Mouse (Mus musculus) G1E (cell line): Measurements from ENCODE around the gene Lrrc27. TPM values are rescaled to one million over a fixed set of nuclear protein-coding genes. Genes with fewer than 3 reads are reported as not detected.

Experiments used
- ATAC-seq: 2 replicates; pipeline ENCODE4 v1.8.0; 2016; ENCODE audit warnings: mild to moderate bottlenecking; ENCODE audit not compliant: insufficient number of reproducible peaks, poor library complexity, low FRiP score, severe bottlenecking; ENCODE audit errors: extremely low read depth
- DNase-seq: peaks from one replicate; pipeline ENCODE4 v3.0.0; 2012; ENCODE audit warnings: low spot score
- H3K27me3 ChIP-seq: 2 replicates; pipeline ENCODE4 v1.6.1; 2012; ENCODE audit warnings: mild to moderate bottlenecking, low read length, inconsistent platforms; ENCODE audit not compliant: insufficient read depth
- H3K36me3 ChIP-seq: replicated peaks from 2 replicates; pipeline ENCODE3; 2012; ENCODE audit warnings: mild to moderate bottlenecking, inconsistent platforms
- H3K4me1 ChIP-seq: 2 replicates; pipeline ENCODE4 v1.6.1; 2012; ENCODE audit warnings: low read depth, low read length, inconsistent platforms, mixed read lengths; ENCODE audit not compliant: insufficient read depth
- H3K4me3 ChIP-seq: 2 replicates; pipeline ENCODE4 v1.5.1; 2012; ENCODE audit warnings: low read depth, mild to moderate bottlenecking, inconsistent platforms, low read length, moderate library complexity, mixed read lengths
- H3K9me3 ChIP-seq: replicated peaks from 2 replicates; pipeline ENCODE4 v1.6.1; 2012; ENCODE audit warnings: inconsistent platforms
- CTCF ChIP-seq: IDR thresholded peaks from 2 replicates; pipeline ENCODE4 v1.5.1; 2012; ENCODE audit warnings: low read depth, low read length, inconsistent platforms, mixed read lengths
- GATA1 ChIP-seq: IDR thresholded peaks from 2 replicates; pipeline ENCODE4 v1.6.1; 2012; ENCODE audit warnings: borderline replicate concordance, low read length, inconsistent platforms, mixed read lengths
- GATA2 ChIP-seq: IDR thresholded peaks from 2 replicates; pipeline ENCODE4 v1.6.1; 2012; ENCODE audit warnings: low read depth, low read length, inconsistent platforms, borderline replicate concordance
- POLR2AphosphoS5 ChIP-seq: IDR thresholded peaks from 2 replicates; pipeline ENCODE4 v1.6.1; 2012; ENCODE audit warnings: low read depth, low read length, inconsistent platforms; ENCODE audit not compliant: insufficient replicate concordance
- TAL1 ChIP-seq: conservative IDR thresholded peaks from 2 replicates; pipeline ENCODE4 v1.6.1; 2012; ENCODE audit warnings: low read depth, low read length, inconsistent platforms, mixed read lengths
- polyA plus RNA-seq: library from polyadenylated mRNA; stranded (reverse); fragments of >175 nt; gene quantifications from 2 replicates; pipeline ENCODE4 v1.2.3, GENCODE M21; 2012
- total RNA-seq, 2 experiments: library from RNA; stranded (forward) in 1 of 2; stranded (reverse) in 1 of 2; fragments of 200-1000 nt in 1 of 2; fragments of >200 nt in 1 of 2; fragmentation: Nextera tagmentation in 1 of 2; gene quantifications; 2 replicates each; pipeline ENCODE4 v1.2.3; 2014 to 2017

Gene Lrrc27
- total and polyA plus RNA-seq, 3 experiments: 1.0 TPM; not detected in 2

- ATAC-seq (no peak), DNase-seq (no peak)
- Histone ChIP-seq H3K36me3 (no peaks in the 10 kb centered on the region), H3K27me3 (peaks cover 2% of the 10 kb centered on the region; the same call in 1 of the 2 replicates), H3K9me3 (peaks cover 46% of the 10 kb centered on the region), H3K4me3 (no peak overlapping the region), H3K4me1 (peaks cover 6% of the 10 kb centered on the region; the same call in 1 of the 2 replicates)
- TF ChIP-seq POLR2AphosphoS5: no peak
- no peak for TF ChIP-seq GATA2
- no peak for TF ChIP-seq TAL1
- no peak for TF ChIP-seq GATA1
Measured at GRCm38 (mm10) chr7:139217046-139217445, 4.3 kb downstream of the Lrrc27 start.

- Histone ChIP-seq H3K9me3 (peaks cover 45% of the 10 kb centered on the region), H3K4me1 (no peaks in the 10 kb centered on the region), H3K4me3 (no peak overlapping the region), H3K27me3 (peaks cover 2% of the 10 kb centered on the region; the same call in 1 of the 2 replicates), H3K36me3 (no peaks in the 10 kb centered on the region)
- TF ChIP-seq TAL1: no peak
- TF ChIP-seq GATA1: no peak
- TF ChIP-seq CTCF: no peak
- no peak for TF ChIP-seq GATA2
- no peak for ATAC-seq
- no peak for DNase-seq
Measured at GRCm38 (mm10) chr7:139218641-139219415, 6.0 kb downstream of the Lrrc27 start.

GRCm38 (mm10) chr7:139219486-139219885 lies 6.7 kb downstream of the Lrrc27 start:
- DNase-seq: no peak
- no peak for ATAC-seq

GRCm38 (mm10) chr7:139220303-139220702 lies 7.5 kb downstream of the Lrrc27 start:
- Histone ChIP-seq H3K4me1 (no peaks in the 10 kb centered on the region), H3K4me3 (no peak overlapping the region), H3K27me3 (peaks cover 2% of the 10 kb centered on the region; the same call in 1 of the 2 replicates), H3K9me3 (peaks cover 55% of the 10 kb centered on the region), H3K36me3 (no peaks in the 10 kb centered on the region)
- DNase-seq (no peak), ATAC-seq (no peak)
- TF ChIP-seq GATA2: no peak
- TF ChIP-seq TAL1: no peak
- no peak for TF ChIP-seq CTCF
- TF ChIP-seq GATA1: no peak
- TF ChIP-seq POLR2AphosphoS5: no peak

More at GRCm38 (mm10) chr7:139219486-139219885, 6.7 kb downstream of the Lrrc27 start:
- no peak overlapping the region for H3K4me3 ChIP-seq
- TF ChIP-seq CTCF (no peak), POLR2AphosphoS5 (no peak), TAL1 (no peak), GATA1 (no peak), GATA2 (no peak)
- no peaks in the 10 kb centered on the region for H3K4me1 ChIP-seq
- peaks cover 2% of the 10 kb centered on the region; the same call in 1 of the 2 replicates for H3K27me3 ChIP-seq
- H3K36me3 ChIP-seq: no peaks in the 10 kb centered on the region
- H3K9me3 ChIP-seq: peaks cover 50% of the 10 kb centered on the region

GRCm38 (mm10) chr7:139221072-139221471 lies 8.3 kb downstream of the Lrrc27 start:
- no peaks in the 10 kb centered on the region for H3K36me3 ChIP-seq
- H3K9me3 ChIP-seq: peaks cover 50% of the 10 kb centered on the region
- no peaks in the 10 kb centered on the region for H3K4me1 ChIP-seq
- H3K27me3 ChIP-seq: peaks cover 2% of the 10 kb centered on the region; the same call in 1 of the 2 replicates
- DNase-seq (no peak), ATAC-seq (no peak)
- TF ChIP-seq GATA1: no peak
- no peak for TF ChIP-seq POLR2AphosphoS5
- TF ChIP-seq TAL1: no peak
- TF ChIP-seq GATA2: no peak
- no peak for TF ChIP-seq CTCF
- no peak overlapping the region for H3K4me3 ChIP-seq

- ATAC-seq (no peak), DNase-seq (no peak)
- H3K36me3 ChIP-seq: no peaks in the 10 kb centered on the region
- H3K9me3 ChIP-seq: peaks cover 48% of the 10 kb centered on the region
- no peaks in the 10 kb centered on the region for H3K4me1 ChIP-seq
- TF ChIP-seq CTCF (no peak), TAL1 (no peak), POLR2AphosphoS5 (no peak), GATA1 (no peak)
- H3K27me3 ChIP-seq: peaks cover 2% of the 10 kb centered on the region; the same call in 1 of the 2 replicates
- no peak overlapping the region for H3K4me3 ChIP-seq
Measured at GRCm38 (mm10) chr7:139221856-139222255, 9.1 kb downstream of the Lrrc27 start.
